In the genomic region with DNA sequence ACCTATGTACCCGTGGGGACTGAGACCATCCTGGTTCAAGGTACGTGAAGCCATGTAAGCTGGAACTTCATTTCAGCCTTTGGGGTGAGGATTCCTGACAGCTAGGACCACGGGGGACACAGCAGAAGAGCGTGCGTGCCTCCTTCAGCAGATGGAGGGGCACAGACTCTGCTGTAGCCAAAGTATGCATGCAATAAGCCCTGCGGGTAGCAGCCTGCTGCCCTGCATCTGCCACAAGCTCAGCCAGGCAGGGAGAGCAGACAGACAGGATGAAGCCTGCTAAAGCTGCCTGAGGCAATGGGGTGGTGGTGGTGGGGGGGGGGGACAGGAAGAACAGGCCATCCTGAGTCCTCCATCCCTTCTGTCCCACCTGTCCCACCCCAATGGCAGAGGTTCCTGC, we compare ENCODE assay signal across 26 mouse cellular contexts. TPM values are rescaled to one million over a fixed set of nuclear protein-coding genes. Genes with fewer than 3 reads are reported as not detected.
A peak's percentile ranks its signal among the peaks of the same experiment; 100 is the strongest.
DNase-seq lines count a peak whose midpoint lies in the region; ATAC-seq and TF ChIP-seq lines count a peak whose summit lies in the region.
"Had no signal": no experiment of that assay in that cellular context is flagged by ENCODE, and none has a peak within 500 bp of the region (broad histone marks: within the 10 kb centered on the region; RNA-seq: fewer than 3 reads in every experiment).

No protein-coding gene starts in this region.

- H3K27ac ChIP-seq in forebrain, embryonic 10.5 days, result peak overlapping the region; percentile 48; the same call in 1 of the 2 replicates
- H3K27ac ChIP-seq in forebrain, embryonic 14.5 days (ENCODE audit: low read depth, low read length), result no peak overlapping the region
- H3K27ac ChIP-seq in hindbrain, embryonic 13.5 days, result peak overlapping the region; percentile 35; the same call in 1 of the 2 replicates
- no peak overlapping the region for H3K27ac ChIP-seq in hindbrain, embryonic 14.5 days
- H3K27ac ChIP-seq in midbrain, embryonic 10.5 days (replicated peaks), result 0 out of 2 replicates have a peak overlapping the region, but pooled peaks have one; percentile 9
- no peak overlapping the region for H3K27ac ChIP-seq in midbrain, embryonic 16.5 days (ENCODE audit: low read length)
- 0 out of 2 replicates have a peak overlapping the region, but pooled peaks have one; percentile 55 for H3K27ac ChIP-seq in olfactory bulb, adult 2 months (ENCODE audit: insufficient read depth, low read depth, low read length)
- H3K27ac ChIP-seq: embryonic facial prominence, embryonic 10.5 days; embryonic facial prominence, embryonic 13.5 days; gastrocnemius, adult 2 months; intestine, embryonic 15.5 days had no signal

- H3K9ac ChIP-seq in forebrain, embryonic 14.5 days (ENCODE audit: low read length), result no peak overlapping the region
- H3K9ac ChIP-seq in hindbrain, embryonic 13.5 days, result no peak overlapping the region
- H3K9ac ChIP-seq in hindbrain, embryonic 14.5 days, result no peak overlapping the region
- H3K9ac ChIP-seq in midbrain, embryonic 16.5 days (ENCODE audit: low read depth, low read length), result no peak overlapping the region
- H3K9ac ChIP-seq: embryonic facial prominence, embryonic 13.5 days; forebrain, embryonic 13.5 days; forebrain, postnatal 0 days; intestine, embryonic 15.5 days had no signal

- H3K4me2 ChIP-seq in forebrain, embryonic 14.5 days (ENCODE audit: low read length), result no peak overlapping the region
- H3K4me2 ChIP-seq in hindbrain, embryonic 13.5 days, result no peak overlapping the region
- H3K4me2 ChIP-seq in hindbrain, embryonic 14.5 days (replicated peaks), result no peak overlapping the region
- no peak overlapping the region for H3K4me2 ChIP-seq in midbrain, embryonic 16.5 days (ENCODE audit: low read length)
- H3K4me2 ChIP-seq: embryonic facial prominence, embryonic 13.5 days; forebrain, embryonic 13.5 days; heart, embryonic 11.5 days; intestine, embryonic 15.5 days had no signal

- H3K27me3 ChIP-seq in forebrain, embryonic 10.5 days (ENCODE audit: poor library complexity, severe bottlenecking), result no peaks in the 10 kb centered on the region
- no peaks in the 10 kb centered on the region for H3K27me3 ChIP-seq in forebrain, embryonic 14.5 days (replicated peaks; ENCODE audit: control insufficient read depth, insufficient read depth, low read length)
- H3K27me3 ChIP-seq in hindbrain, embryonic 13.5 days, result no peaks in the 10 kb centered on the region
- H3K27me3 ChIP-seq in hindbrain, embryonic 14.5 days (ENCODE audit: control insufficient read depth, insufficient read depth, low read length), result no peaks in the 10 kb centered on the region
- H3K27me3 ChIP-seq in midbrain, embryonic 10.5 days (ENCODE audit: low read depth, poor library complexity, severe bottlenecking), result no peaks in the 10 kb centered on the region
- no peaks in the 10 kb centered on the region for H3K27me3 ChIP-seq in midbrain, embryonic 16.5 days (ENCODE audit: control insufficient read depth, insufficient read depth, low read depth, low read length)
- H3K27me3 ChIP-seq: embryonic facial prominence, embryonic 13.5 days; forebrain, embryonic 13.5 days; intestine, embryonic 15.5 days had no signal

- H3K9me3 ChIP-seq in forebrain, embryonic 10.5 days, result no peaks in the 10 kb centered on the region
- no peaks in the 10 kb centered on the region for H3K9me3 ChIP-seq in forebrain, embryonic 14.5 days (replicated peaks; ENCODE audit: control insufficient read depth, low read length)
- H3K9me3 ChIP-seq in hindbrain, embryonic 13.5 days, result no peaks in the 10 kb centered on the region
- H3K9me3 ChIP-seq in hindbrain, embryonic 14.5 days (ENCODE audit: control insufficient read depth, low read length), result no peaks in the 10 kb centered on the region
- no peaks in the 10 kb centered on the region for H3K9me3 ChIP-seq in midbrain, embryonic 10.5 days (replicated peaks)
- H3K9me3 ChIP-seq in midbrain, embryonic 16.5 days (replicated peaks; ENCODE audit: control insufficient read depth, low read length, poor library complexity, severe bottlenecking), result no peaks in the 10 kb centered on the region
- H3K9me3 ChIP-seq: embryonic facial prominence, embryonic 10.5 days; embryonic facial prominence, embryonic 13.5 days; forebrain, embryonic 13.5 days; intestine, embryonic 15.5 days had no signal

- no peak for TF ChIP-seq CTCF in olfactory bulb, adult 2 months (IDR thresholded peaks at IDR 0.05; ENCODE audit: insufficient read depth, low read depth, low read length)

- no peak for DNase-seq in forebrain, embryonic 10.5 days (ENCODE audit: extremely low spot score, low spot score)
- no peak for DNase-seq in forebrain, embryonic 14.5 days (ENCODE audit: low spot score)
- DNase-seq in hindbrain, embryonic 14.5 days (ENCODE audit: low spot score), result no peak
- no peak for DNase-seq in midbrain, embryonic 10.5 days (ENCODE audit: low spot score)
- DNase-seq in adrenal gland, postnatal 10 days, result no peak
- DNase-seq: adrenal gland, adult 8-10 months; adrenal gland, postnatal 36 days; cerebellum, adult 11-12 months; cerebellum, adult 8-10 months; cerebellum, postnatal 36 days; embryo, embryonic 11 days; forebrain, postnatal 0 days; gastrocnemius, adult 2 months; gastrocnemius, postnatal 14 days; heart, adult 11 months had no signal

- H3K36me3 ChIP-seq in forebrain, embryonic 10.5 days (replicated peaks), result peaks cover 100% of the 10 kb centered on the region
- peaks cover 82% of the 10 kb centered on the region for H3K36me3 ChIP-seq in forebrain, embryonic 14.5 days (ENCODE audit: control insufficient read depth, insufficient read depth, low read length)
- H3K36me3 ChIP-seq in hindbrain, embryonic 13.5 days, result peaks cover 82% of the 10 kb centered on the region
- peaks cover 57% of the 10 kb centered on the region for H3K36me3 ChIP-seq in hindbrain, embryonic 14.5 days (replicated peaks; ENCODE audit: control insufficient read depth, insufficient read depth)
- peaks cover 99% of the 10 kb centered on the region for H3K36me3 ChIP-seq in midbrain, embryonic 10.5 days
- peaks cover 17% of the 10 kb centered on the region for H3K36me3 ChIP-seq in midbrain, embryonic 16.5 days (ENCODE audit: control insufficient read depth, insufficient read depth, low read length)

- peaks cover 53% of the 10 kb centered on the region for H3K4me1 ChIP-seq in forebrain, embryonic 10.5 days
- H3K4me1 ChIP-seq in forebrain, embryonic 14.5 days (ENCODE audit: control insufficient read depth, insufficient read depth, low read length), result no peaks in the 10 kb centered on the region
- H3K4me1 ChIP-seq in hindbrain, embryonic 13.5 days (replicated peaks), result peaks cover 56% of the 10 kb centered on the region
- H3K4me1 ChIP-seq in hindbrain, embryonic 14.5 days (replicated peaks; ENCODE audit: control insufficient read depth, insufficient read depth, low read length), result no peaks in the 10 kb centered on the region; the same call in 1 of the 2 replicates
- H3K4me1 ChIP-seq in midbrain, embryonic 10.5 days, result peaks cover 63% of the 10 kb centered on the region
- peaks cover 3% of the 10 kb centered on the region; the same call in 1 of the 2 replicates for H3K4me1 ChIP-seq in midbrain, embryonic 16.5 days (ENCODE audit: control insufficient read depth, insufficient read depth, low read length)
- peaks cover 80% of the 10 kb centered on the region for H3K4me1 ChIP-seq in olfactory bulb, adult 2 months (ENCODE audit: control insufficient read depth, insufficient read depth, low read length)

- TF ChIP-seq POLR2A in olfactory bulb, adult 2 months (IDR thresholded peaks at IDR 0.05; ENCODE audit: insufficient read depth, low read depth, low read length), result no peak

- 89% methylated on average over 6 of the region's 6 CpGs for WGBS in forebrain, embryonic 10.5 days
- 87% methylated on average over 6 of the region's 6 CpGs for WGBS in forebrain, embryonic 14.5 days
- WGBS in hindbrain, embryonic 13.5 days, result 74% methylated on average over 6 of the region's 6 CpGs
- 71% methylated on average over 6 of the region's 6 CpGs for WGBS in hindbrain, embryonic 14.5 days
- 95% methylated on average over 6 of the region's 6 CpGs for WGBS in midbrain, embryonic 10.5 days
- 86% methylated on average over 6 of the region's 6 CpGs for WGBS in midbrain, embryonic 16.5 days
- WGBS in olfactory bulb, adult 2 months, result 65% methylated on average over 6 of the region's 6 CpGs

- no peak overlapping the region for H3K4me3 ChIP-seq in forebrain, embryonic 10.5 days
- no peak overlapping the region for H3K4me3 ChIP-seq in forebrain, embryonic 14.5 days (ENCODE audit: low read depth, low read length)
- H3K4me3 ChIP-seq in hindbrain, embryonic 13.5 days, result no peak overlapping the region
- no peak overlapping the region for H3K4me3 ChIP-seq in hindbrain, embryonic 14.5 days (replicated peaks; ENCODE audit: low read length)
- H3K4me3 ChIP-seq in midbrain, embryonic 10.5 days, result no peak overlapping the region
- no peak overlapping the region for H3K4me3 ChIP-seq in midbrain, embryonic 16.5 days (ENCODE audit: low read depth, low read length)
- no peak overlapping the region for H3K4me3 ChIP-seq in olfactory bulb, adult 2 months (ENCODE audit: insufficient read depth, low read depth, low read length)
- H3K4me3 ChIP-seq: embryonic facial prominence, embryonic 10.5 days; embryonic facial prominence, embryonic 13.5 days; erythroblast, embryonic 14.5 days; forebrain, embryonic 13.5 days; gastrocnemius, adult 2 months; intestine, embryonic 15.5 days had no signal

- ATAC-seq in forebrain, embryonic 14.5 days, result no peak
- no peak for ATAC-seq in hindbrain, embryonic 13.5 days (ENCODE audit: low FRiP score)
- no peak for ATAC-seq in hindbrain, embryonic 14.5 days (ENCODE audit: low FRiP score)
- ATAC-seq in midbrain, embryonic 16.5 days, result no peak
- ATAC-seq: activated CD4-positive, CD25-positive, alpha-beta regulatory T cell, adult 4 months; forebrain, embryonic 13.5 days; forebrain, postnatal 0 days; intestine, embryonic 15.5 days had no signal

RNA-seq across cellular contexts. Expression of a gene that starts 40.4 kb away (rescaled TPM):
- 3.4 and 4.3 TPM in 2 replicates for polyA plus RNA-seq in forebrain, embryonic 10.5 days (2016; fragmentation: Nextera tagmentation; extraction: Ambion mirVana)
- 3.2 and 3.5 TPM in 2 replicates for polyA plus RNA-seq in forebrain, embryonic 14.5 days (2014; fragmentation: Nextera tagmentation; extraction: Ambion mirVana)
- 5.9 and 8.3 TPM in 2 replicates for polyA plus RNA-seq in hindbrain, embryonic 13.5 days (2015; fragmentation: Nextera tagmentation; extraction: Ambion mirVana)
- 5.8 and 6.4 TPM in 2 replicates for polyA plus RNA-seq in hindbrain, embryonic 14.5 days (2014; fragmentation: Nextera tagmentation; extraction: Ambion mirVana)
- 6.8 TPM in 2 replicates for polyA plus RNA-seq in midbrain, embryonic 10.5 days (2016; fragmentation: Nextera tagmentation; extraction: Ambion mirVana)
- polyA plus RNA-seq in midbrain, embryonic 16.5 days (2015; fragmentation: Nextera tagmentation; extraction: Ambion mirVana), result 4.9 and 7.1 TPM in 2 replicates
- not detected in 2 replicates for polyA plus RNA-seq in olfactory bulb, adult 2 months (2012; ENCODE audit: insufficient read depth, insufficient read length, low replicate concordance, missing spikeins)
- total RNA-seq in adrenal gland, postnatal 10 days (2021), result 1 to 10 TPM; 4.3 TPM
- total RNA-seq: gastrocnemius, adult 2 months; hematopoietic stem cell, adult 5-6 weeks had no signal
- polyA plus RNA-seq: erythroblast, embryonic 14.5 days had no signal

Comparison
In these comparisons a context has a peak if more than half of its experiments do, and no peak if none do; other contexts are left out.
1. H3K27ac ChIP-seq: peak in forebrain, embryonic 10.5 days (single experiment), hindbrain, embryonic 13.5 days (single experiment), midbrain, embryonic 10.5 days (single experiment) and olfactory bulb, adult 2 months (single experiment); none in forebrain, embryonic 14.5 days (single experiment), hindbrain, embryonic 14.5 days (single experiment) and midbrain, embryonic 16.5 days (single experiment).